Mouse (Mus musculus) G1E (cell line): ENCODE measurements around the gene Krt78. TPM values are rescaled to one million over a fixed set of nuclear protein-coding genes. Genes with fewer than 3 reads are reported as not detected.
A peak's percentile ranks its signal among the peaks of the same experiment; 100 is the strongest.

ENCODE experiments used
- ATAC-seq: 2 replicates; pipeline ENCODE4 v1.8.0; 2016; ENCODE audit warnings: mild to moderate bottlenecking; ENCODE audit not compliant: insufficient number of reproducible peaks, poor library complexity, low FRiP score, severe bottlenecking; ENCODE audit errors: extremely low read depth
- DNase-seq: peaks from one replicate; pipeline ENCODE4 v3.0.0; 2012; ENCODE audit warnings: low spot score
- H3K27me3 ChIP-seq: 2 replicates; pipeline ENCODE4 v1.6.1; 2012; ENCODE audit warnings: mild to moderate bottlenecking, low read length, inconsistent platforms; ENCODE audit not compliant: insufficient read depth
- H3K36me3 ChIP-seq: replicated peaks from 2 replicates; pipeline ENCODE3; 2012; ENCODE audit warnings: mild to moderate bottlenecking, inconsistent platforms
- H3K4me1 ChIP-seq: 2 replicates; pipeline ENCODE4 v1.6.1; 2012; ENCODE audit warnings: low read depth, low read length, inconsistent platforms, mixed read lengths; ENCODE audit not compliant: insufficient read depth
- H3K4me3 ChIP-seq: 2 replicates; pipeline ENCODE4 v1.5.1; 2012; ENCODE audit warnings: low read depth, mild to moderate bottlenecking, inconsistent platforms, low read length, moderate library complexity, mixed read lengths
- H3K9me3 ChIP-seq: replicated peaks from 2 replicates; pipeline ENCODE4 v1.6.1; 2012; ENCODE audit warnings: inconsistent platforms
- CTCF ChIP-seq: IDR thresholded peaks from 2 replicates; pipeline ENCODE4 v1.5.1; 2012; ENCODE audit warnings: low read depth, low read length, inconsistent platforms, mixed read lengths
- GATA1 ChIP-seq: IDR thresholded peaks from 2 replicates; pipeline ENCODE4 v1.6.1; 2012; ENCODE audit warnings: borderline replicate concordance, low read length, inconsistent platforms, mixed read lengths
- GATA2 ChIP-seq: IDR thresholded peaks from 2 replicates; pipeline ENCODE4 v1.6.1; 2012; ENCODE audit warnings: low read depth, low read length, inconsistent platforms, borderline replicate concordance
- POLR2AphosphoS5 ChIP-seq: IDR thresholded peaks from 2 replicates; pipeline ENCODE4 v1.6.1; 2012; ENCODE audit warnings: low read depth, low read length, inconsistent platforms; ENCODE audit not compliant: insufficient replicate concordance
- TAL1 ChIP-seq: conservative IDR thresholded peaks from 2 replicates; pipeline ENCODE4 v1.6.1; 2012; ENCODE audit warnings: low read depth, low read length, inconsistent platforms, mixed read lengths
- polyA plus RNA-seq: library from polyadenylated mRNA; stranded (reverse); fragments of >175 nt; gene quantifications from 2 replicates; pipeline ENCODE4 v1.2.3, GENCODE M21; 2012
- total RNA-seq, 2 experiments: library from RNA; stranded (forward) in 1 of 2; stranded (reverse) in 1 of 2; fragments of 200-1000 nt in 1 of 2; fragments of >200 nt in 1 of 2; fragmentation: Nextera tagmentation in 1 of 2; gene quantifications; 2 replicates each; pipeline ENCODE4 v1.2.3; 2014 to 2017

Gene Krt78
- total and polyA plus RNA-seq, 3 experiments: 0.05 TPM; not detected in 2

DNA sequence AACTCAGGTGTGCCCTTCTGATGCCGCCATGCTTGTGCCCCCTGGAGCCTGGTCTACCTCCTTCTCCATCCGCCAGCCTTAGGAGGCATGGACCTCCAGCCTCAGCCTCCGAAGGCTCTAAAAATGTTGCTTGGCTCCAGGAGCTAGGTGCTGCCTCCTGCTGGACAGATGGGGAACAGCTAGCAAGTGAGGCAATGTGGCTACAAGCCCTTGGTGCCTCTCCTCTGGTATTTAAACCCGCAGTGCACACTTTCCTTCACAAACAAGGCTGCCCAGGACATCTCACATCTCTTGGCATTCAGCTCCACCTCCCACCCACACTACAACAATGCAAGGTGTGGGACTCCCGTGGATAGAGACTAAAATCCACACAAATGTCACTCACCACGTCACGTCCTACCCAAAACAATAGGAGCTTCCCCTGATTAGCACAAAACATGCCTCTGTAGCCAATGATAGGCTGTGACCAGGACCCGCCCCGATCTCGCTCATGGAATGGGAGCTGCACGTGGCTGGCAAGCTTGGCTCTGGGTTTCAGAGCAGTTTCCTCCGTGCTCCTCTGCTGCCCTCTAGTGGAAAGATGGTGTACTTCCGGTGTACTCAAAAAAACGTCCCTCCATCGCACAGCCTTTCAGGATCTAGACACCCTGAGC is 30.0 kb upstream of the Krt78 start:
- ATAC-seq: peak; percentile 95
- Histone ChIP-seq H3K4me1 (peaks cover 18% of the 10 kb centered on the region), H3K9me3 (peaks cover 3% of the 10 kb centered on the region; the same call in 1 of the 2 replicates), H3K4me3 (peak overlapping the region; percentile 28; the same call in 1 of the 2 replicates), H3K27me3 (peaks cover 6% of the 10 kb centered on the region; the same call in 1 of the 2 replicates), H3K36me3 (no peaks in the 10 kb centered on the region)
- peak; percentile 87 for DNase-seq
- TF ChIP-seq CTCF: peak; percentile 97
- no peak for TF ChIP-seq GATA2

DNA sequence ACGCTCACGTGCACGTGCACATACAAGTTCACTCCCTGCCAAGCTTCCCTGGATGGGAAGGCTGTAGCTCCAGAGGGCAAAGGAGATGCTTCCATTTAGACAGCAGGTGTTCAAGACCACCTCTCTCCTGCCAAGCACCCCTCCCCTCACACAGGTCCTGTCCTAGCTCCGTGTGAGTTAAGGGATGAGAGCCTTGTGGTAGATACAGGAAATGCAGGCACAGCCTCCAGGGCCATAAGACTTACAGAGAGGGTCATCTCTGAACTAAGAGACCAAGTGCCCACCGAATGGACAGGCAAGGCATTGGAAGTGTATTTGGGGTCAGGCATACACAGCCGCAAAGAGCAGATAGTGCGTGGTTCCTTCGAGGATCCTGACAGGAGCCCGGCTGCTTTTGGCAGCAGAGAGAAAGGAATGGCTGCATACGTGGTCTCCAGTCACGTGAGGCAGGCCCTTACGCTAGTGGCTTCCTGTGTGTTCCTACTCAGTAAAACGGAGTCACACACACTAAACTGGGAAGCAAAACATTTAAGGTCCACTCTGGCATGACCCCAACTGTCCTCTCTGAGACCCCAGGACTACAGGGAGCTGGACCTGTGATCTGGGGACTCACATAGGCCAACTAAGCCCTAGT is 29.3 kb upstream of the Krt78 start:
- ATAC-seq (no peak), DNase-seq (no peak)
- Histone ChIP-seq H3K4me3 (peak overlapping the region; percentile 28; the same call in 1 of the 2 replicates), H3K36me3 (no peaks in the 10 kb centered on the region), H3K9me3 (peaks cover 3% of the 10 kb centered on the region; the same call in 1 of the 2 replicates), H3K4me1 (peaks cover 18% of the 10 kb centered on the region), H3K27me3 (peaks cover 4% of the 10 kb centered on the region; the same call in 1 of the 2 replicates)
- TF ChIP-seq GATA2: no peak
- TF ChIP-seq TAL1: no peak
- TF ChIP-seq POLR2AphosphoS5: no peak
- no peak for TF ChIP-seq CTCF
- TF ChIP-seq GATA1: no peak

DNA sequence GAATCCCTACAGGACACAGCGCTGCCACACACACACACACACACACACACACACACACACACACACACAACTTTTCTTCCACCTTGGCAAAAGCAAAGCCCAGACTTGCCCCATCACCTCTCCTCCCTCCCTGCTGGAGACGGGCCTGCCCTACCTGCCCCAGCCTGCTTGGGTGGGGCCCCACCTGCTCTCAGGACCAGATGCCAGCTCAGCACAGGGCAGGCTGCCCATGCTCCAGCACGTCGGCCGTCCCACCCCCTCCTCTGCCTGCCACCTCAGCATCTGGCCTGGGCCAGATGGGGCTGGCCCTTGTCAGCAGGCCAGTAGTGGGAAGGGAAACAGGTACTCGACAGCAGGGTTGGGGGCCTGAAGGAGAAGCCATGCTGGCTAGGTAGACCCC is 26.8 kb upstream of the Krt78 start:
- ATAC-seq (no peak), DNase-seq (no peak)
- H3K4me1 ChIP-seq: peaks cover 43% of the 10 kb centered on the region
- no peak overlapping the region for H3K4me3 ChIP-seq
- peaks cover 3% of the 10 kb centered on the region; the same call in 1 of the 2 replicates for H3K9me3 ChIP-seq
- no peaks in the 10 kb centered on the region for H3K27me3 ChIP-seq
- no peaks in the 10 kb centered on the region for H3K36me3 ChIP-seq
- TF ChIP-seq POLR2AphosphoS5 (no peak), TAL1 (no peak), GATA1 (no peak), GATA2 (no peak), CTCF (no peak)

DNA sequence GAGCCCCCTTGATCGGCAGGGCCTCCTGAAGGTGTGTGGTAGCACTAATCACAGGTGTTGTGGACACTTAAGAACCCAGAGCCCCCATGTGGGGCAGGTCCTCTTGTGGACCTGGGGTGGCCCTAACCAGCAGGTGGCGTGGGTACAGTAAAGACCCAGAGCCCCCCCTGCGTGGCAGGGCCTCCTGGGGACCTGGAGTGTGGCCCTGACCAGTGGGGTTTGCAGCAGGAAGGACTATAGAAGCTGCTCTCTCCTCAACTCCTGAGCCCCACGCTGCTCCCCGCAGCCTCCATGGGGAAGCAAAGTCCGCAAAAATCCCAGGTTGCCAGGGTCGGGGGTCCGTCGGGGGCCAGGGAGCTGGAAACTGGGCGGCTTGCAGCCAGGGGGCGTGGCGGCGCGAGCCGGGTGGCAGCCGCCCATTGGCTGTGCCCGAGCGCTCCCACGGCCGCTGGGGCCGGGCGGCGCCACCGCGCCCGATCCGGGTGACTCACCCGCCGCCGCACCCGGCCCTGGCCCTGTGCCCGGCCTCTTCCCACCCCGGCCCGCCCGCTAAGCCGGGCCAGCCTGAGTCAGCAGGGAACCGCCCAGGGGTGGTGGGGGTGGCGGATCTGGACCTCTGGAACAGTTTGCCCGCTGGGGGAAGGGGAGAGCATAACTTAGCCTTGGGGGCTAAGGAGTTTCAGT is 23.1 kb upstream of the Krt78 start:
- DNase-seq: peak; percentile 87
- Histone ChIP-seq H3K4me3 (peak overlapping the region; percentile 66), H3K36me3 (no peaks in the 10 kb centered on the region), H3K9me3 (no peaks in the 10 kb centered on the region), H3K27me3 (peaks cover 8% of the 10 kb centered on the region; the same call in 1 of the 2 replicates), H3K4me1 (peaks cover 56% of the 10 kb centered on the region)
- peak; percentile 38 for ATAC-seq
- TF ChIP-seq GATA2 (no peak), GATA1 (no peak), CTCF (no peak)

DNA sequence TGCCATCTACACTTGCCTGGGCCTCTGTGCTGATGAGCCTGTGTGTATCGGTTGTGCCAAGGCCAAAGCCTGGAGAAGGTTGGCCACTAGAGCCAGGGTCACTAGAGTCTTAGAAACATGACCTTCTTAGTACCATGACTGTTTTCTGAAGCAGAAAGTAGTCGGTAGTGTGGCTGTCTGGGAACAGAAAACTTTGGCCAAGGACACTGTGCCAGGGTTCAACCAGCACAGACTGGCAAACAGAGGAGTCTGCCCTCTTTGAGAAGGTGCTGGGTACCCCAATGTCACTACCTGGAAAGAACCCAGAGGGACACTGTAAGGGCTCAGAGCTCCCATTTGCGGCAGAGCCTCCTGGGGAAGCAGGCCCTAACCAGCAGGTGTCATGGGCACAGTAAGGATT is 22.6 kb upstream of the Krt78 start:
- Histone ChIP-seq H3K4me3 (peak overlapping the region; percentile 66; the same call in 1 of the 2 replicates), H3K36me3 (no peaks in the 10 kb centered on the region), H3K9me3 (no peaks in the 10 kb centered on the region), H3K4me1 (peaks cover 56% of the 10 kb centered on the region), H3K27me3 (peaks cover 13% of the 10 kb centered on the region)
- no peak for TF ChIP-seq TAL1
- no peak for TF ChIP-seq GATA2
- TF ChIP-seq POLR2AphosphoS5: no peak
- no peak for TF ChIP-seq CTCF
- TF ChIP-seq GATA1: no peak
- DNase-seq: no peak
- no peak for ATAC-seq

DNA sequence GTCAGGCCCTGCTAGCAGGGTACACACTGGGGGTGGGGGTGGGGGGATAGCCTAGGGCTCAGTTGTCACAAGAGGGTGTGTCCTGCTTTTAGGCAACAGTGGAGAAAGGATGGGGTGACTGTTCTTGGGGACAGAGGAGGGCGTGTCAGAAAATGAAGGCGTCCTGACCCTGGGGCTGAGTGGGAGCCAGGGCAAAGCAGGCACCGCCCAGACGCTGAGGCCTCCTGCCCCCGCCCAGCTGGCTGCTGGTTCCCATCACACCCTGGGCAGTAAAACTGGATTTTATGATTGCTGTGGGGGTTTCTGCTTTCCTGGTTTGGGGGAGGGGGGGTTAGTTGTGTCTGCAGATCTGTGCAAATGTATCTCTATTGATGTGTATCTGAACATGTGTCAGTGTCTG is 21.9 kb upstream of the Krt78 start:
- Histone ChIP-seq H3K27me3 (peaks cover 13% of the 10 kb centered on the region), H3K4me3 (no peak overlapping the region), H3K4me1 (peaks cover 54% of the 10 kb centered on the region), H3K36me3 (no peaks in the 10 kb centered on the region), H3K9me3 (no peaks in the 10 kb centered on the region)
- TF ChIP-seq GATA1: no peak
- no peak for TF ChIP-seq CTCF
- TF ChIP-seq POLR2AphosphoS5: no peak
- TF ChIP-seq TAL1: no peak
- no peak for TF ChIP-seq GATA2
- ATAC-seq: peak; percentile 57
- DNase-seq: peak; percentile 61
